Mouse (Mus musculus) olfactory bulb, adult 2 months (tissue): ENCODE results near the gene Adgrv1. TPM values are rescaled to one million over a fixed set of nuclear protein-coding genes. Genes with fewer than 3 reads are reported as not detected.

Experiments
- H3K27ac ChIP-seq: fragments of 200-500 bp; 2 replicates; pipeline ENCODE4 v1.5.1; 2012; ENCODE audit warnings: low read depth, low read length; ENCODE audit not compliant: insufficient read depth
- H3K4me1 ChIP-seq: fragments of 200-500 bp; 2 replicates; pipeline ENCODE4 v1.6.1; 2012; ENCODE audit warnings: low read length; ENCODE audit not compliant: control insufficient read depth, insufficient read depth
- H3K4me3 ChIP-seq: fragments of 200-500 bp; 2 replicates; pipeline ENCODE4 v1.5.1; 2012; ENCODE audit warnings: mild to moderate bottlenecking, low read depth, low read length, moderate library complexity; ENCODE audit not compliant: insufficient read depth
- CTCF ChIP-seq: fragments of 200-500 bp; IDR thresholded peaks from 2 replicates; pipeline ENCODE4 v1.5.1; 2012; ENCODE audit warnings: low read depth, mild to moderate bottlenecking, low read length, moderate library complexity; ENCODE audit not compliant: insufficient read depth
- POLR2A ChIP-seq: fragments of 200-500 bp; IDR thresholded peaks from 2 replicates; pipeline ENCODE4 v1.6.1; 2012; ENCODE audit warnings: mild to moderate bottlenecking, low read depth, low read length, moderate library complexity; ENCODE audit not compliant: insufficient read depth
- WGBS: fragments of 180-500 bp; shearing (Covaris S2); methylation state at CpG from one replicate; pipeline ENCODE4 v1.1.7; 2018; 5-methylcytosine and 5-hydroxymethylcytosine counted together
- polyA plus RNA-seq: library from polyadenylated mRNA; stranded (reverse); fragments of >200 nt; gene quantifications from 2 replicates; pipeline ENCODE4 v1.2.4, GENCODE M21; 2012; ENCODE audit warnings: low replicate concordance; ENCODE audit not compliant: missing spikeins, insufficient read depth, insufficient read length

The Adgrv1 gene
- polyA plus RNA-seq, 1 experiment = not detected

DNA sequence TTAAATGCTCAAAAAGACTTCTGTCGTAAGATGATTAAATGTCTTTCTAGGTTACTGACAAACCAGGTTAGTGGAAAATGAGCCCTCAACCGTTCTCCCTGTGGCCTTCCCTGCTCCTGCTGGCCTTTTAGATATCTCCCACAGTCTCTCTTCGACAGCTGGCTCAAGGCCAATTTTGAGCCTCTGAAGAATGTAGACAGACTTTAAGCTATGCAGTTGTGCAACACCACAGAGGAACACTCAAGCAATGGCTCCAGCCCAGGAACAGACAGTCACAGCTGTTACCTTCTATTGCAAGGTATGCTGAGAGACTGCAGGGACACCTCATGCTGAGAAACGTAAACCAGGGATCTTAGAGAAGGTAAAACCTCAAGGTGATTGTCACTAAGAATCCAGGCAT is 529.2 kb downstream of the Adgrv1 start:
- Histone ChIP-seq H3K4me1 (no peaks in the 10 kb centered on the region), H3K27ac (no peak overlapping the region), H3K4me3 (no peak overlapping the region)
- no peak for TF ChIP-seq CTCF
- TF ChIP-seq POLR2A = no peak
- WGBS = 64% methylated on average over 4 of the region's 4 CpGs

DNA sequence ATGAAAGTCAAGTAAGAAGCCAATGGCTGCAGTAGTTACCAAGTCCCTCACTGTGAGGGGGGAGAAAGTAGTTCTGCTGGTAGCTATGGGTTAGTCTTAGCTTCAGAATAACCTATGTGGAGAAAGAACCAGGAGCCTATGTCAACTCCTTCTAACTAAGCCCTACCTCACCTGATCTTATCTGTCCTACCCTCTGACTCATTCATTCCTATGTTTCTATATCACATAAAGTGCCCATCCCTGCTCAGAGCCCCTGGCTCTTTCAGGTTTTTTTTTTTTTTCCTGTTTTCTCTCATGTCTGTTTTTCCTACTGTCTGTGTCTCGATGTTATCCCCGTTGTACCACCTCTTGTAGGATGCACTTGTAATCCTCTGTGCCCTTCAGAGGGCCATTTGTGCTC is 536.5 kb downstream of the Adgrv1 start:
- no peak for TF ChIP-seq POLR2A
- no peak for TF ChIP-seq CTCF
- H3K4me3 ChIP-seq = no peak overlapping the region
- WGBS = 98% methylated on average over 2 of the region's 2 CpGs
- no peaks in the 10 kb centered on the region for H3K4me1 ChIP-seq
- no peak overlapping the region for H3K27ac ChIP-seq

- Histone ChIP-seq H3K4me1 (no peaks in the 10 kb centered on the region), H3K27ac (no peak overlapping the region), H3K4me3 (no peak overlapping the region)
- WGBS = 68% methylated on average over 6 of the region's 6 CpGs
- TF ChIP-seq CTCF (no peak), POLR2A (no peak)
Measured at GRCm38 (mm10) chr13:81094513-81094912, 538.4 kb downstream of the Adgrv1 start.

DNA sequence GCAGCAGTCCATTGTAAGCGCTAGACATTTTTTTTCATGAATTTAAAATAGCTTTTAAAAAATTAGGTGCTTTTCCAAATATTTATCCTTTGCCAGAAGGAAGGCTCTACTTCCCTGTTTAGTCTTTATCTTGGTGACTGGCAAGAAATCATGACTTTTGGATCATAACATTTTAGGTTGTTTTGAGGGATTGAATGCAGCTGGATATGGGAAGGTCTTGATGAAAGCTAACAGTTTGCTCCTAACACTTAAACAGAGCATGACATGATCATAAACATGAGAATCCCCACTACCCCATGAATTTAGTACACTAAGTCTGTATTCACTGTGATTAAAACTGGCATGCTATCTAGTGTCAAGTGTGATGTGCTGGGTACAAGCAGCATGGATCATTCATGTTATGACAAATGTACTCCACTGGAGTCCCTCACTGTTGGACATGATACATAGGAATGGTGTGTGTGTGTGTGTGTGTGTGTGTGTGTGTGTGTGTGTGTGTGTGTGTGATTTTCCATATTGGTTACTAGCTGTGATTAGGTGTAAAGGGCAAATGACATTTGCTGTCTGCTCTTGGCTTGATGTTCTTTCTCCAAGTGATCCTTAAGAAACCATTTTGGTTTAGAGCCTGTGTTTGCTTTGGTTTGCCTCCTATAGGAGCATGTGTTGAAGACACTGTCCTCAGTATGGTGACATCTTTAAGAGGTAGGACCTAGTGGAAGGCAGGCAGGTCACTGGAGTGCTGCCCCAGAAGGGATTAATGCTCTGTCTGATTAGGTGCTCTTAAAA is 542.7 kb downstream of the Adgrv1 start:
- Histone ChIP-seq H3K4me3 (no peak overlapping the region), H3K4me1 (no peaks in the 10 kb centered on the region), H3K27ac (no peak overlapping the region)
- TF ChIP-seq POLR2A = no peak
- no peak for TF ChIP-seq CTCF
- WGBS = 90% methylated on average over 1 of the region's 1 CpGs

DNA sequence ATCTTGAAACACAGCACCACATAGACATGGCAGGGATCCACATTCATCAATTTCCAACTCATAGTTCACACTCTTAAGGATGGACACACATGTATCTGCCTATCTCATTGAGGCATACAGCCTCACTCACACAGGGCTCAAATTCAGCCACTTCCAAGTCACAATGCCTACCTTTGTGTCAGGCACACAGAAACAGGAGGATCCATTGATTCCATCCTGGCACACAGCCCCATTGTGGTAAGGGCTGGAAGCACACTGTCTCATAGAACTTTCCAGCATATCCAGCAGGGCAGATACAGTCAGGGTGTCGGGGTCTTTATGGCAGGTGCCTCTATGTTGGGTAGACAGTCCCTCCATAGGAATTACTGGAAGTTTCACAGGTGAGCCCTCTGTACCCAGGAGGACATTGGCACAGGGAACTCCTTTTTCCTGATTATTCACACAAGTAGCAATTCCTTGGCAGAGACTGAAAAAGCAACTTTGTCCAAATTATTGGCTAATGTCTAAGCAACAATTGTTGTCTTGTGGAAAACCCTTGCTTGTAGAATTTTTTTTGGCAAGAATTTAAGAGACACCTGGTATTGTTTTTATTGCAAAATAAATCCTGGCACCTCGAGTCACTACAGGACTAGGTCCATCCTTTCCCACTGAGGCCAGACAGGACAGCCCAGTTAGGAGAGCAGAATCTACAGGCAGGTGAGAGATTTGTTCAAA is 545.8 kb downstream of the Adgrv1 start:
- no peak overlapping the region for H3K27ac ChIP-seq
- no peaks in the 10 kb centered on the region for H3K4me1 ChIP-seq
- WGBS = 68% methylated on average over 2 of the region's 2 CpGs
- TF ChIP-seq POLR2A (no peak), CTCF (no peak)
- no peak overlapping the region for H3K4me3 ChIP-seq

DNA sequence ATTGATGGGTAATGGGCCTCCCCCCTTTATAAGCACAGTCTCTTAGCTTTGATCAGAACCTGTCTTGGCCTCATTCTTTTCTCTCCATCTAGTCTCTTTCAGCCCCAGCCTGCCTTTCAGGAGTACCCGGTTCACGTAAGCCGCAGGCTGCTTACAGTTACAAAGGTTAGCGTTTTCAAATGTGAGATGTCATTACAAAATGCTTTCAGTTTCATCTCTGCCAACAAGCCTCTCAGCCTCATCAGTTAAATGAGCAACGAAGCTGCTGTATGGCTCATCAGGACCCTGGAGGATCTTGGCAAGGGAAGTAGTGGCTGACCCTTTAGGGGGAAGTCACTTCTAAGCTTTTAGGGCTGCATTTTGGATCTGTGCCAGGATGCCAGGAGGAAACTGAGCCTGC is 560.7 kb downstream of the Adgrv1 start:
- Histone ChIP-seq H3K4me1 (no peaks in the 10 kb centered on the region), H3K27ac (no peak overlapping the region), H3K4me3 (no peak overlapping the region)
- WGBS = 83% methylated on average over 5 of the region's 5 CpGs
- TF ChIP-seq POLR2A (no peak), CTCF (no peak)

DNA sequence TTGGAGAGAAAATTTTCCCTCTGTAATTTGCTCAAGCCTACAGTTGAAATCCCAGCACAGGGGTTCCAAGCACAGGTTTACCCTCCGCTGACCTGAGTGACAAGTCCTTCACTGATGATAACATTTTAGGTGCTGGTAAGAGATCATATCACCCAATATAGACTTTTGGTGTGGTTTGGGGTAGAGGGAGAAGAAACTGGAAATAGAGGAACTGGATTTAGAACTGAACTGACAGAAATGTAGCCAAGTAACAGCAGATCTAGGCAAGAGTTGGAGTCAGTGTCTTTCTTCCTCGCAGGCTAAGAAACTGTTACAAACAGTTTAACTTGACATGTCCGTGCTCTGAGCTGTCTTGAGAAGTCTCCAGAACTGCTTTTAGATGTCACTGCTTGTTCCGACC is 581.5 kb downstream of the Adgrv1 start:
- Histone ChIP-seq H3K4me3 (no peak overlapping the region), H3K4me1 (no peaks in the 10 kb centered on the region), H3K27ac (no peak overlapping the region)
- no peak for TF ChIP-seq POLR2A
- TF ChIP-seq CTCF = no peak
- WGBS = 95% methylated on average over 4 of the region's 4 CpGs

GRCm38 (mm10) chr13:81050911-81051310 is 582.0 kb downstream of the Adgrv1 start:
- TF ChIP-seq CTCF = no peak
- no peak for TF ChIP-seq POLR2A
- no peak overlapping the region for H3K27ac ChIP-seq
- WGBS = 73% methylated on average over 5 of the region's 5 CpGs
- H3K4me3 ChIP-seq = no peak overlapping the region
- no peaks in the 10 kb centered on the region for H3K4me1 ChIP-seq

DNA sequence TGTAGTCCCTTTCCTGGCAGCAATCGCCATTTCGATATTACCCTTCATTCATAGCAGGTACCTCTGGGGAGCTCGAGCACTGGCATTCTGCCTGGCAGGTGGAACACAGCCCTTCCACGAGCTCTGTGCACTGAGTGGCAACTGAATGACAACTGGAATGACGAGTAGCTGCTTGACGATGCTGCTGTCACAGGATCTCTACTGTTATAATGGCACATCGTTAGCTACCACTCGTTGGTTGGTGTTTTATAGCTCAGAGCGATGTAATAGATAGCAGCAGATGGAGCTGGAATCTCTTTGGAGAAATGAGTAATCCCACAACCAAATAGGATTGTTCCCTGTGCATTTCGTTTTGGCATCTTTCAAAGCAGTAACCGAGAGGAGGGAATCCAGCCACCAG is 587.6 kb downstream of the Adgrv1 start:
- 44% methylated on average over 11 of the region's 11 CpGs for WGBS
- Histone ChIP-seq H3K4me1 (no peaks in the 10 kb centered on the region), H3K27ac (no peak overlapping the region), H3K4me3 (no peak overlapping the region)
- TF ChIP-seq CTCF (no peak), POLR2A (no peak)

Other genes with a start within 250 kb of the Adgrv1 start
- not detected in 2 replicates for gene Lysmd3, start 24.5 kb upstream of the Adgrv1 start, polyA plus RNA-seq
- not detected in 2 replicates for gene Polr3g, start 77.9 kb upstream of the Adgrv1 start, polyA plus RNA-seq
- not detected in 2 replicates for gene Mblac2, start 78.2 kb upstream of the Adgrv1 start, polyA plus RNA-seq
- gene Cetn3, start 149.9 kb upstream of the Adgrv1 start, polyA plus RNA-seq = not detected in 2 replicates